Mouse (Mus musculus) lung, postnatal 0 days (tissue): Measurements from ENCODE around the gene Calr4. TPM values are rescaled to one million over a fixed set of nuclear protein-coding genes. Genes with fewer than 3 reads are reported as not detected.

Experiments
- ATAC-seq: fragments of 200-750 bp; cut with Nextera tagmentation; 2 replicates; pipeline ENCODE4 v1.8.0; 2017; ENCODE audit warnings: moderate library complexity
- DNase-seq: peaks from one replicate; pipeline ENCODE4 v3.0.0-alpha.2; 2016; ENCODE audit warnings: low spot score
- H3K27ac ChIP-seq: fragments of 300-500 bp; sonication (generic); 2 replicates; pipeline ENCODE4 v1.5.1; 2014; ENCODE audit warnings: antibody characterized with exemption, mild to moderate bottlenecking, low read length, mixed read lengths
- H3K27me3 ChIP-seq: fragments of 300-500 bp; sonication (generic); replicated peaks from 2 replicates; pipeline ENCODE4 v1.6.1; 2014; ENCODE audit warnings: low read length, mixed read lengths; ENCODE audit not compliant: insufficient read depth
- H3K36me3 ChIP-seq: fragments of 300-500 bp; sonication (generic); 2 replicates; pipeline ENCODE4 v1.6.1; 2014; ENCODE audit warnings: low read length, mixed read lengths; ENCODE audit not compliant: insufficient read depth
- H3K4me1 ChIP-seq: fragments of 300-500 bp; sonication (generic); 2 replicates; pipeline ENCODE4 v1.6.1; 2014; ENCODE audit warnings: antibody characterized with exemption, low read depth, low read length, mixed read lengths; ENCODE audit not compliant: insufficient read depth
- H3K4me2 ChIP-seq: fragments of 300-500 bp; sonication (generic); replicated peaks from 2 replicates; pipeline ENCODE4 v1.6.1; 2014; ENCODE audit warnings: low read depth, mild to moderate bottlenecking, low read length, moderate library complexity, mixed read lengths
- H3K4me3 ChIP-seq: fragments of 300-500 bp; sonication (generic); 2 replicates; pipeline ENCODE4 v1.5.1; 2014; ENCODE audit warnings: low read depth, low read length
- H3K9ac ChIP-seq: fragments of 300-500 bp; sonication (generic); replicated peaks from 2 replicates; pipeline ENCODE4 v1.6.1; 2014; ENCODE audit warnings: low read depth, mild to moderate bottlenecking
- H3K9me3 ChIP-seq: fragments of 300-500 bp; sonication (generic); 2 replicates; pipeline ENCODE4 v1.6.1; 2016; ENCODE audit warnings: low read length, mixed read lengths
- CTCF ChIP-seq: IDR thresholded peaks from 2 replicates; pipeline ENCODE4 v1.5.1; 2016; ENCODE audit warnings: antibody characterized with exemption, mild to moderate bottlenecking
- EP300 ChIP-seq: IDR thresholded peaks from 2 replicates; pipeline ENCODE4 v1.6.1; 2016; ENCODE audit warnings: antibody characterized with exemption, mild to moderate bottlenecking, control low read depth
- WGBS: fragments of 180-500 bp; shearing (Covaris S2); extraction: QIAGEN DNeasy Blood & Tissue Kit; methylation state at CpG from one replicate; pipeline ENCODE4 v1.1.7; 2014; 5-methylcytosine and 5-hydroxymethylcytosine counted together
- polyA plus RNA-seq: library from polyadenylated mRNA; unstranded; fragments of >200 nt; fragmentation: Nextera tagmentation; extraction: Ambion mirVana; gene quantifications from 2 replicates; pipeline ENCODE4 v1.2.1, GENCODE M21; 2015

The Calr4 gene
- polyA plus RNA-seq, 1 experiment from 2014 or later, result 0.32 TPM

- Histone ChIP-seq H3K4me3 (no peak overlapping the region), H3K4me1 (no peaks in the 10 kb centered on the region), H3K9me3 (no peaks in the 10 kb centered on the region), H3K36me3 (no peaks in the 10 kb centered on the region), H3K27ac (no peak overlapping the region), H3K4me2 (no peak overlapping the region), H3K27me3 (no peaks in the 10 kb centered on the region), H3K9ac (no peak overlapping the region)
- 65% methylated on average over 3 of the region's 3 CpGs for WGBS
- no peak for DNase-seq
- no peak for ATAC-seq
- no peak for TF ChIP-seq CTCF
- TF ChIP-seq EP300, result no peak
Measured at GRCm38 (mm10) chr4:109213986-109214385, 20.3 kb upstream of the Calr4 start.

GRCm38 (mm10) chr4:109218008-109218407 is 16.3 kb upstream of the Calr4 start:
- TF ChIP-seq CTCF, result no peak
- no peak for TF ChIP-seq EP300
- no peak overlapping the region for H3K4me2 ChIP-seq
- H3K36me3 ChIP-seq, result no peaks in the 10 kb centered on the region
- H3K9me3 ChIP-seq, result no peaks in the 10 kb centered on the region
- no peaks in the 10 kb centered on the region for H3K27me3 ChIP-seq
- no peaks in the 10 kb centered on the region for H3K4me1 ChIP-seq
- no peak overlapping the region for H3K4me3 ChIP-seq
- no peak overlapping the region for H3K27ac ChIP-seq
- no peak for ATAC-seq
- 79% methylated on average over 7 of the region's 7 CpGs for WGBS
- no peak overlapping the region for H3K9ac ChIP-seq
- DNase-seq, result no peak

- H3K27me3 ChIP-seq, result no peaks in the 10 kb centered on the region
- H3K4me1 ChIP-seq, result no peaks in the 10 kb centered on the region; the same call in 1 of the 2 replicates
- 64% methylated on average over 14 of the region's 14 CpGs for WGBS
- H3K36me3 ChIP-seq, result no peaks in the 10 kb centered on the region
- no peak overlapping the region for H3K27ac ChIP-seq
- no peak overlapping the region for H3K4me2 ChIP-seq
- no peak overlapping the region for H3K9ac ChIP-seq
- ATAC-seq (no peak), DNase-seq (no peak)
- no peak overlapping the region for H3K4me3 ChIP-seq
- no peaks in the 10 kb centered on the region for H3K9me3 ChIP-seq
- TF ChIP-seq EP300, result no peak
Measured at GRCm38 (mm10) chr4:109220441-109220940, 13.8 kb upstream of the Calr4 start.

- ATAC-seq, result no peak
- H3K27ac ChIP-seq, result no peak overlapping the region
- H3K9me3 ChIP-seq, result no peaks in the 10 kb centered on the region
- no peaks in the 10 kb centered on the region; the same call in 1 of the 2 replicates for H3K4me1 ChIP-seq
- TF ChIP-seq CTCF (no peak), EP300 (no peak)
- 51% methylated on average over 3 of the region's 3 CpGs for WGBS
- H3K9ac ChIP-seq, result no peak overlapping the region
- no peak overlapping the region for H3K4me2 ChIP-seq
- no peak overlapping the region for H3K4me3 ChIP-seq
- no peaks in the 10 kb centered on the region for H3K36me3 ChIP-seq
- no peaks in the 10 kb centered on the region for H3K27me3 ChIP-seq
- DNase-seq, result no peak
Measured at GRCm38 (mm10) chr4:109222001-109222400, 12.3 kb upstream of the Calr4 start.

GRCm38 (mm10) chr4:109224762-109225552 is 9.3 kb upstream of the Calr4 start:
- Histone ChIP-seq H3K4me1 (no peaks in the 10 kb centered on the region; the same call in 1 of the 2 replicates), H3K27ac (peak overlapping the region; percentile 39; the same call in 1 of the 2 replicates), H3K9ac (no peak overlapping the region), H3K4me3 (no peak overlapping the region), H3K27me3 (no peaks in the 10 kb centered on the region), H3K36me3 (no peaks in the 10 kb centered on the region), H3K4me2 (no peak overlapping the region), H3K9me3 (no peaks in the 10 kb centered on the region)
- DNase-seq, result peak; percentile 68
- ATAC-seq, result peak; percentile 89
- WGBS, result 41% methylated on average over 13 of the region's 13 CpGs
- TF ChIP-seq CTCF (no peak), EP300 (no peak)

GRCm38 (mm10) chr4:109225606-109226005 is 8.7 kb upstream of the Calr4 start:
- 53% methylated on average over 6 of the region's 6 CpGs for WGBS
- no peak for DNase-seq

More at GRCm38 (mm10) chr4:109225606-109226005, 8.7 kb upstream of the Calr4 start:
- Histone ChIP-seq H3K27ac (peak overlapping the region; percentile 39; the same call in 1 of the 2 replicates), H3K27me3 (no peaks in the 10 kb centered on the region), H3K4me2 (no peak overlapping the region), H3K9ac (no peak overlapping the region), H3K4me3 (no peak overlapping the region), H3K4me1 (no peaks in the 10 kb centered on the region; the same call in 1 of the 2 replicates), H3K9me3 (no peaks in the 10 kb centered on the region), H3K36me3 (no peaks in the 10 kb centered on the region)
- TF ChIP-seq CTCF, result no peak
- TF ChIP-seq EP300, result no peak
- peak; percentile 50 for ATAC-seq
